Mouse (Mus musculus) E14TG2a.4 (cell line): Measurements from ENCODE around the gene Snrpd2.

Experiments used
- H3K27me3 ChIP-seq: 2 replicates; pipeline ENCODE4 v1.6.1; 2014; ENCODE audit warnings: low read length, control low read depth; ENCODE audit not compliant: insufficient read depth
- H3K36me3 ChIP-seq: 2 replicates; pipeline ENCODE4 v1.6.1; 2014; ENCODE audit warnings: low read length, control low read depth; ENCODE audit not compliant: insufficient read depth
- H3K4me1 ChIP-seq: replicated peaks from 2 replicates; pipeline ENCODE4 v1.6.1; 2014; ENCODE audit warnings: low read depth, low read length, control low read depth
- H3K4me3 ChIP-seq: replicated peaks from 2 replicates; pipeline ENCODE4 v1.5.1; 2014; ENCODE audit warnings: mild to moderate bottlenecking, low read length
- H3K9me3 ChIP-seq: 2 replicates; pipeline ENCODE4 v1.6.1; 2014; ENCODE audit warnings: low read length, control low read depth
- CTCF ChIP-seq: conservative IDR thresholded peaks from 2 replicates; pipeline ENCODE4 v1.5.1; 2014; ENCODE audit warnings: low read length
- NANOG ChIP-seq: IDR thresholded peaks from 2 replicates; pipeline ENCODE4 v1.6.1; 2014; ENCODE audit warnings: borderline replicate concordance, low read length, mixed read lengths
- POU5F1 ChIP-seq: IDR thresholded peaks from 2 replicates; pipeline ENCODE4 v1.6.1; 2014; ENCODE audit warnings: low read length, borderline replicate concordance

The Snrpd2 gene

DNA sequence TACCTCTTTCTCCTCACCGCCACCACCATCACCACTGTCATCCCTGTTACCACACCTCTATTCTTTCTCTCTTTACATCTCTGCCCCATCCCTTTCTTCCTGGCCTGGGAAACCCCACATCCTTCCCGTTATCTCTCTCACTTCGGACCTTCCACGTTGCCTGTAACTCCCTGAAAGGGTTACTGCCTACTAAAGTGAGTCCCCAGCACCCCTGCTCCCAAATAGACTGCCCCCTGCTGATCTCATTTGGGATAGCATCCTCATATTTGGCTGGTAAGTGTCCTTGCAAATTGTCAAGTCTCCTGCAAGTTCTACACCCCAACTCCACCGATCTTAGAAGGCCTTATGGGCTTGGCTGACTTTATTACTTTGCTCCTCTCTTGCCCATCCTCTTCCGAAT is 47.2 kb downstream of the Snrpd2 start:
- peaks cover 53% of the 10 kb centered on the region for H3K4me1 ChIP-seq
- TF ChIP-seq CTCF (peak; percentile 89), POU5F1 (no peak), NANOG (no peak)
- H3K4me3 ChIP-seq, result no peak overlapping the region
- no peaks in the 10 kb centered on the region for H3K9me3 ChIP-seq
- H3K27me3 ChIP-seq, result no peaks in the 10 kb centered on the region
- H3K36me3 ChIP-seq, result peaks cover 50% of the 10 kb centered on the region

DNA sequence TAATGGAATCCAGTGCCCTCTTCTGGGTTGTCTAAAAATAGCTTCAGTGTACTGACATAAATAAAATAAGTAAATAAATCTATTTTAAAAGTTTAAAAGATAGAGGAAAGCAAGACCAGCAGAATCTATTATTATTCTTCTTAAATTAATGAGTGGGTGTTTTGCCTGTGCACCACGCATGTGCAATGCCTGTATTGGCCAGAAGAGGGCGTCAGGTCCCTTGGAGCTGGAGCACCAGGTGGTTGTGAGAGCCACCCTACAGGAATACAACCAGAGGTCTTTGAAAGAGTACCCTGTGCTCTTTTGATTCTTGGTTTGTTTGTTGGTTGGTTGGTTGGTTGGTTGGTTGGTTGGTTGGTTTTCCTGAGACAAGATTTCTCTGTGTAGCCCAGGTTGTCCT is 48.5 kb downstream of the Snrpd2 start:
- H3K27me3 ChIP-seq, result no peaks in the 10 kb centered on the region
- TF ChIP-seq NANOG (no peak), CTCF (peak; percentile 99)
- peaks cover 66% of the 10 kb centered on the region for H3K4me1 ChIP-seq
- H3K4me3 ChIP-seq, result no peak overlapping the region
- no peaks in the 10 kb centered on the region for H3K9me3 ChIP-seq
- H3K36me3 ChIP-seq, result peaks cover 39% of the 10 kb centered on the region

DNA sequence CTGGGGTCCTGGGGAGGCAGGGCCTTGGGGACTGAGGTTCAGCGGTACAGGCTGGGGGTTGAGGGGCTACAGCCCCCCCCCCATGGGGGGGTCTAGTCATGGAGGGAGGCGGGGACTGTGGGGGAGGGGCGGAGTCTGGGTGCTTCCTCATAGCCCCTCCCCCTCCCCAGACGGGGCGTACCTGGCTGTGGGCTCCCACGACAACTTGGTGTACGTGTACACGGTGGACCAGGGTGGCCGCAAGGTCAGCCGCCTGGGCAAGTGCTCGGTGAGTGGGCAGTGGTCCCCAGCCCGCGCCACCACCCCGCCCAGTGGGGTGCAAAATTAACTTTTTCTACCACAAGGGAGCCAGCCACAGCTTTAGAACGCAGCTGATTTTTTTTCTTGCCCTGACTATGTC is 52.1 kb downstream of the Snrpd2 start:
- Histone ChIP-seq H3K36me3 (peaks cover 46% of the 10 kb centered on the region), H3K4me3 (peak overlapping the region; percentile 67), H3K9me3 (no peaks in the 10 kb centered on the region), H3K27me3 (no peaks in the 10 kb centered on the region), H3K4me1 (peaks cover 69% of the 10 kb centered on the region)
- TF ChIP-seq NANOG, result no peak
- TF ChIP-seq POU5F1, result no peak
- no peak for TF ChIP-seq CTCF

DNA sequence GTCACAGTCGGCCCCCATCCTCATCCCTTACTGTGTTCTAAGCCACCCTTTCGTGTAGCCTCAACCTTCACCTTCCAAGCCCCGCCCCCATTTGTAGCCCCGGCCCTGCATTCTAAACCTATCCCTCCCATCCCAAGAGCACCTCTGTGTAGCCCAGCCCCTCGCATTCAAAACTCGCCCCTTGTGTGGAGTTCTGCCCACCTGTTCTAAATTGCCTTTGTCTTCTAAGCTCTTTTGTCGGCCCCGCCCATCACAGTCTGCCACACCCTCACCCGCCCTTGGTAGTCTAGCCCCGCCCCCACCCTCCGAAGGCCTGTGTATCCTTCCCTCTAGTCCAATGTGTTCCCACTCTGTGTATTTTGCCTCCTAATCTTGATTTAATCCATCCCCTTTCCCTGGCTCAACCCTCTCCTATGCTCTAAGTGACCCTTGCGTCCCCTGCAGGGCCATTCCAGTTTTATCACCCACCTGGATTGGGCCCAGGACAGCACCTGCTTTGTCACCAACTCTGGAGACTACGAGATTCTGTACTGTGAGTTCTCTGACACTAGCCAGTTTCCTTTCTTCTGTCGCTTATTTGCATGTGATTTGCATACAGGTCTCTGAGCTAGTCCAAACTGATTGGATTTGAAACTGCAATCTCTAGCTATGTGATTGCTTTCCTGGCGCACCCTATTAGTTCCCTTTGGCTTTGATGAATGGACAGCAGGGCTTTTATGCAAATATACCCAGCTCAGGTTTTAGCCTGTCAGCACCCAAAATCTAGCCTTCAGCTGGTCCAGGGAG is 52.7 kb downstream of the Snrpd2 start:
- Histone ChIP-seq H3K4me3 (peak overlapping the region; percentile 67), H3K4me1 (peaks cover 63% of the 10 kb centered on the region), H3K36me3 (peaks cover 43% of the 10 kb centered on the region), H3K9me3 (no peaks in the 10 kb centered on the region), H3K27me3 (no peaks in the 10 kb centered on the region)
- TF ChIP-seq NANOG (no peak), POU5F1 (no peak), CTCF (no peak)
